In genomic region chr11:33917574-33917973, GRCm38 (mm10) we compare ENCODE assay signal across 10 mouse cellular contexts. TPM values are rescaled to one million over a fixed set of nuclear protein-coding genes. Genes with fewer than 3 reads are reported as not detected.
DNase-seq lines count a peak whose midpoint lies in the region; ATAC-seq and TF ChIP-seq lines count a peak whose summit lies in the region.
"Had no signal": no experiment of that assay in that cellular context is flagged by ENCODE, and none has a peak within 500 bp of the region (broad histone marks: within the 10 kb centered on the region; RNA-seq: fewer than 3 reads in every experiment).

No protein-coding gene starts in this region.

- in situ Hi-C loops in Patski (cut with MboI; ENCODE audit: low pct_unique_long_range_greater_than_20kb): no loop called here

- WGBS in intestine, embryonic 16.5 days: 23% methylated on average over 6 of the region's 6 CpGs
- 24% methylated on average over 6 of the region's 6 CpGs for WGBS in liver, embryonic 11.5 days

- H3K27ac ChIP-seq in intestine, embryonic 16.5 days (ENCODE audit: low read length): no peak overlapping the region
- H3K27ac ChIP-seq in liver, embryonic 11.5 days (ENCODE audit: low read depth, low read length): no peak overlapping the region
- H3K27ac ChIP-seq: embryonic facial prominence, embryonic 15.5 days had no signal

- CTCF ChIA-PET in Patski (lab: Charles Lee): interaction anchor here (0.7 to 3.2 kb wide), 7 partner anchors 10 to 192 kb away, joined by 3 to 13 read pairs (median 5); no protein-coding TSS in a partner anchor

- H3K4me2 ChIP-seq in intestine, embryonic 16.5 days (ENCODE audit: low read depth, low read length): no peak overlapping the region
- no peak overlapping the region for H3K4me2 ChIP-seq in liver, embryonic 11.5 days
- H3K4me2 ChIP-seq: embryonic facial prominence, embryonic 15.5 days had no signal

- H3K36me3 ChIP-seq in intestine, embryonic 16.5 days (ENCODE audit: control insufficient read depth, insufficient read depth, low read length): no peaks in the 10 kb centered on the region
- no peaks in the 10 kb centered on the region for H3K36me3 ChIP-seq in liver, embryonic 11.5 days (ENCODE audit: control insufficient read depth, insufficient read depth, low read length)
- H3K36me3 ChIP-seq: embryonic facial prominence, embryonic 15.5 days had no signal

- POLR2A ChIA-PET in Patski (lab: Charles Lee): no interaction called here

- no peak overlapping the region for H3K4me3 ChIP-seq in intestine, embryonic 16.5 days (ENCODE audit: low read length)
- H3K4me3 ChIP-seq in liver, embryonic 11.5 days (ENCODE audit: low read depth, low read length): no peak overlapping the region
- H3K4me3 ChIP-seq: embryonic facial prominence, embryonic 15.5 days; myocyte had no signal

- no peaks in the 10 kb centered on the region for H3K9me3 ChIP-seq in intestine, embryonic 16.5 days (ENCODE audit: control insufficient read depth, low read length)
- no peaks in the 10 kb centered on the region for H3K9me3 ChIP-seq in liver, embryonic 11.5 days (ENCODE audit: control insufficient read depth, low read length)
- H3K9me3 ChIP-seq: embryonic facial prominence, embryonic 15.5 days had no signal

- ATAC-seq in Patski: peak; percentile 29
- ATAC-seq in intestine, embryonic 16.5 days: peak; percentile 59; the same call in 1 of the 2 replicates
- ATAC-seq in liver, embryonic 11.5 days (replicated peaks; ENCODE audit: low FRiP score): peak; percentile 53; the same call in 1 of the 2 replicates

- peaks cover 4% of the 10 kb centered on the region for H3K27me3 ChIP-seq in Patski
- H3K27me3 ChIP-seq in intestine, embryonic 16.5 days (replicated peaks; ENCODE audit: control insufficient read depth, insufficient read depth, low read length): no peaks in the 10 kb centered on the region
- no peaks in the 10 kb centered on the region for H3K27me3 ChIP-seq in liver, embryonic 11.5 days (replicated peaks; ENCODE audit: control insufficient read depth, insufficient read depth, low read length)
- H3K27me3 ChIP-seq: embryonic facial prominence, embryonic 15.5 days had no signal

- peak; percentile 90 for TF ChIP-seq CTCF in Patski (IDR thresholded peaks at IDR 0.05)

- H3K4me1 ChIP-seq in intestine, embryonic 16.5 days (ENCODE audit: control insufficient read depth, insufficient read depth, low read length): no peaks in the 10 kb centered on the region
- H3K4me1 ChIP-seq in liver, embryonic 11.5 days (replicated peaks; ENCODE audit: control insufficient read depth, insufficient read depth, low read length): no peaks in the 10 kb centered on the region
- H3K4me1 ChIP-seq: embryonic facial prominence, embryonic 15.5 days had no signal

- H3K9ac ChIP-seq in intestine, embryonic 16.5 days (ENCODE audit: low read depth, low read length): no peak overlapping the region
- H3K9ac ChIP-seq in liver, embryonic 11.5 days (ENCODE audit: low read depth, low read length): no peak overlapping the region
- H3K9ac ChIP-seq: embryonic facial prominence, embryonic 15.5 days had no signal

- DNase-seq in 3T3-L1 (ENCODE audit: low read depth, low spot score) (peak; percentile 48), Patski (ENCODE audit: low read depth, low spot score) (no peak)
- peak; percentile 87 to 93 for DNase-seq in cerebellum, postnatal 10 days
- peak; percentile 79 to 81 for DNase-seq in frontal cortex, postnatal 36 days (ENCODE audit: low spot score in 2 of 2)
- DNase-seq in liver, embryonic 11.5 days (ENCODE audit: low spot score): peak; percentile 65
- DNase-seq in neural tube, embryonic 10.5 days (ENCODE audit: extremely low spot score, low spot score): peak; percentile 81
- peak; percentile 41 for DNase-seq in testis, postnatal 14 days (ENCODE audit: low spot score)

RNA-seq across cellular contexts. Expression of gene Kcnmb1, which starts 45.2 kb away (rescaled TPM):
- not detected for polyA plus RNA-seq in Patski (2021)
- 1.9 and 2.1 TPM in 2 replicates for polyA plus RNA-seq in intestine, embryonic 16.5 days (2015; fragmentation: Nextera tagmentation; extraction: Ambion mirVana)
- polyA plus RNA-seq in liver, embryonic 11.5 days (2014; fragmentation: Nextera tagmentation; extraction: Ambion mirVana): 0.14 and 0.25 TPM in 2 replicates
